In the genomic region with DNA sequence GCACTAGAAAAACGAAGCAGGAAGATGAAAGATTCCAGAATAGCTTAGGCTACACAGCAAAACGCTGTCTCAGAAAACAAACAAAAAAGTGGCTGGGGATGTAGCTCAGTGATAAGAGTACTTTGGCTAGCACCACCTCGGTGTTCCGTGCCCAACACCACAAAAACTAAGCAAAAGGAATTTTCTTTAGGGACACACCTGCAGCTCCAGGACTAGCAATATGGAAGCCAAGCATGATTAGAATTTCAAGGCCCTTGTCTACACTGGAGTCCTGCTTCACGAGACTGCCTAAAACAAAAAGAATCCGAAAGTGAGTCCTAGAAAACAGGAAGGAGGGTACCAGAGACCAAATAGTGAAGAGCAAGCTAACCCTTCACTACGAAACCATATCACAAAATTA, we compare ENCODE assay signal across 8 mouse cellular contexts. TPM values are rescaled to one million over a fixed set of nuclear protein-coding genes. Genes with fewer than 3 reads are reported as not detected.
A peak's percentile ranks its signal among the peaks of the same experiment; 100 is the strongest.
DNase-seq lines count a peak whose midpoint lies in the region; ATAC-seq and TF ChIP-seq lines count a peak whose summit lies in the region.

No protein-coding gene starts in this region.

- peak overlapping the region; percentile 90 for H3K27ac ChIP-seq in heart, embryonic 10.5 days
- H3K27ac ChIP-seq in ES-Bruce4 (ENCODE audit: insufficient read depth, low read length): peak overlapping the region; percentile 77
- peak overlapping the region; percentile 60 for H3K27ac ChIP-seq in forebrain, embryonic 16.5 days (ENCODE audit: low read length)
- H3K27ac ChIP-seq in liver, embryonic 14.5 days: peak overlapping the region; percentile 94
- peak overlapping the region; percentile 97 for H3K27ac ChIP-seq in stomach, embryonic 15.5 days

- intact Hi-C loops in heart, postnatal 25 days (cut with DNase I): loop anchor here (2.0 kb wide), 1 partner anchor 24 kb away; no protein-coding TSS in a partner anchor

- H3K4me2 ChIP-seq in forebrain, embryonic 16.5 days (ENCODE audit: low read length): peak overlapping the region; percentile 75
- H3K4me2 ChIP-seq in liver, embryonic 14.5 days (ENCODE audit: low read depth): peak overlapping the region; percentile 74
- H3K4me2 ChIP-seq in stomach, embryonic 15.5 days: peak overlapping the region; percentile 60

- H3K4me3 ChIP-seq in heart, embryonic 10.5 days: peak overlapping the region; percentile 74
- H3K4me3 ChIP-seq in ES-Bruce4 (ENCODE audit: low read depth, low read length): peak overlapping the region; percentile 46
- H3K4me3 ChIP-seq in forebrain, embryonic 16.5 days (replicated peaks; ENCODE audit: low read length): peak overlapping the region; percentile 66
- H3K4me3 ChIP-seq in liver, embryonic 14.5 days (ENCODE audit: insufficient read depth in 1 of 2, low read depth in 2 of 2, low read length in 2 of 2): peak overlapping the region; percentile 62 to 67
- peak overlapping the region; percentile 88 for H3K4me3 ChIP-seq in stomach, embryonic 15.5 days (replicated peaks)

- H3K27me3 ChIP-seq in heart, embryonic 10.5 days (ENCODE audit: insufficient read depth, poor library complexity, severe bottlenecking): no peaks in the 10 kb centered on the region
- no peaks in the 10 kb centered on the region for H3K27me3 ChIP-seq in ES-Bruce4 (ENCODE audit: control insufficient read depth, insufficient read depth, low read length, poor library complexity, severe bottlenecking)
- H3K27me3 ChIP-seq in forebrain, embryonic 16.5 days (replicated peaks; ENCODE audit: control insufficient read depth, insufficient read depth, low read length): no peaks in the 10 kb centered on the region
- no peaks in the 10 kb centered on the region for H3K27me3 ChIP-seq in liver, embryonic 14.5 days (ENCODE audit: control insufficient read depth, insufficient read depth, low read length)
- no peaks in the 10 kb centered on the region for H3K27me3 ChIP-seq in stomach, embryonic 15.5 days (replicated peaks)

- DNase-seq in heart, embryonic 10.5 days (ENCODE audit: low spot score): no peak
- DNase-seq in heart, postnatal 25 days (ENCODE audit: low spot score): no peak
- no peak for DNase-seq in liver, embryonic 14.5 days (ENCODE audit: low read depth in 3 of 3, low spot score in 3 of 3)
- DNase-seq in frontal cortex, postnatal 36 days (ENCODE audit: low spot score in 2 of 2): no peak
- DNase-seq in adrenal gland, postnatal 36 days: no peak

- TF ChIP-seq POLR2A in ES-Bruce4 (IDR thresholded peaks at IDR 0.05; ENCODE audit: insufficient read depth, low read length): no peak

- TF ChIP-seq CTCF in ES-Bruce4 (IDR thresholded peaks at IDR 0.05; ENCODE audit: low read depth, low read length): no peak
- no peak for TF ChIP-seq CTCF in liver, embryonic 14.5 days (IDR thresholded peaks at IDR 0.05; ENCODE audit: low read depth)

- H3K4me1 ChIP-seq in heart, embryonic 10.5 days: peaks cover 11% of the 10 kb centered on the region; the same call in 1 of the 2 replicates
- H3K4me1 ChIP-seq in ES-Bruce4 (ENCODE audit: control insufficient read depth, insufficient read depth, low read length): peaks cover 2% of the 10 kb centered on the region
- peaks cover 11% of the 10 kb centered on the region for H3K4me1 ChIP-seq in forebrain, embryonic 16.5 days (replicated peaks; ENCODE audit: control insufficient read depth, insufficient read depth, low read length)
- peaks cover 9 to 18% of the 10 kb centered on the region in 2 experiments; a peak in 3 of 4 replicates for H3K4me1 ChIP-seq in liver, embryonic 14.5 days (replicated peaks; ENCODE audit: control insufficient read depth in 2 of 2, insufficient read depth in 2 of 2, low read length in 1 of 2)
- H3K4me1 ChIP-seq in stomach, embryonic 15.5 days: peaks cover 13% of the 10 kb centered on the region; the same call in 1 of the 2 replicates

- WGBS in heart, embryonic 10.5 days: 24% methylated on average over 7 of the region's 7 CpGs
- 39% methylated on average over 7 of the region's 7 CpGs for WGBS in forebrain, embryonic 16.5 days
- WGBS in liver, embryonic 14.5 days (ENCODE audit: insufficient replicate concordance): 7% methylated on average over 7 of the region's 7 CpGs
- WGBS in stomach, embryonic 15.5 days: 21% methylated on average over 7 of the region's 7 CpGs

- peaks cover 13% of the 10 kb centered on the region for H3K36me3 ChIP-seq in heart, embryonic 10.5 days
- H3K36me3 ChIP-seq in ES-Bruce4 (ENCODE audit: control insufficient read depth, insufficient read depth, low read length, poor library complexity, severe bottlenecking): peaks cover 3% of the 10 kb centered on the region
- H3K36me3 ChIP-seq in forebrain, embryonic 16.5 days (ENCODE audit: control insufficient read depth, insufficient read depth): no peaks in the 10 kb centered on the region
- H3K36me3 ChIP-seq in liver, embryonic 14.5 days (replicated peaks; ENCODE audit: control insufficient read depth, insufficient read depth, low read depth): peaks cover 16% of the 10 kb centered on the region
- peaks cover 8% of the 10 kb centered on the region for H3K36me3 ChIP-seq in stomach, embryonic 15.5 days

- TF ChIP-seq EP300 in ES-Bruce4 (IDR thresholded peaks at IDR 0.05; ENCODE audit: insufficient read depth, low read depth, low read length): no peak
- TF ChIP-seq EP300 in liver, embryonic 14.5 days (IDR thresholded peaks at IDR 0.05; ENCODE audit: low read depth): no peak

- H3K9me3 ChIP-seq in heart, embryonic 10.5 days: no peaks in the 10 kb centered on the region
- H3K9me3 ChIP-seq in ES-Bruce4 (replicated peaks; ENCODE audit: control insufficient read depth, insufficient read depth, low read length, poor library complexity, severe bottlenecking): no peaks in the 10 kb centered on the region
- H3K9me3 ChIP-seq in forebrain, embryonic 16.5 days (ENCODE audit: control insufficient read depth, low read length): no peaks in the 10 kb centered on the region
- no peaks in the 10 kb centered on the region for H3K9me3 ChIP-seq in liver, embryonic 14.5 days (ENCODE audit: control insufficient read depth, low read length)
- H3K9me3 ChIP-seq in stomach, embryonic 15.5 days: no peaks in the 10 kb centered on the region

- no peak for ATAC-seq in forebrain, embryonic 16.5 days
- ATAC-seq in liver, embryonic 14.5 days (ENCODE audit: insufficient read depth): no peak
- ATAC-seq in stomach, embryonic 15.5 days (ENCODE audit: insufficient read depth, low FRiP score, low read depth): no peak

- H3K9ac ChIP-seq in ES-Bruce4 (ENCODE audit: low read depth, poor library complexity, severe bottlenecking): peak overlapping the region; percentile 62
- H3K9ac ChIP-seq in forebrain, embryonic 16.5 days (replicated peaks; ENCODE audit: low read depth, low read length): no peak overlapping the region
- H3K9ac ChIP-seq in liver, embryonic 14.5 days (replicated peaks): peak overlapping the region; percentile 82
- H3K9ac ChIP-seq in stomach, embryonic 15.5 days: no peak overlapping the region

RNA-seq across cellular contexts. Expression of a gene that starts 1.0 kb away (rescaled TPM):
- 19.0 and 23.8 TPM in 2 replicates for polyA plus RNA-seq in heart, embryonic 10.5 days (2016; fragmentation: Nextera tagmentation; extraction: Ambion mirVana)
- total RNA-seq in heart, postnatal 25 days (2021): 1 to 10 TPM; 6.4 to 8.0 TPM
- polyA plus RNA-seq in ES-Bruce4 (2011; ENCODE audit: insufficient read depth, insufficient read length, low read depth, missing spikeins): 10.9 and 11.8 TPM in 2 replicates
- 11.6 and 14.8 TPM in 2 replicates for polyA plus RNA-seq in forebrain, embryonic 16.5 days (2015; fragmentation: Nextera tagmentation; extraction: Ambion mirVana)
- 22.6 and 24.0 TPM in 2 replicates for polyA plus RNA-seq in liver, embryonic 14.5 days (2012; rRNA removed)
- polyA plus RNA-seq in liver, embryonic 14.5 days (2014; fragmentation: Nextera tagmentation; extraction: Ambion mirVana): 22.5 and 25.3 TPM in 2 replicates
- polyA plus RNA-seq in stomach, embryonic 15.5 days (2015; fragmentation: Nextera tagmentation; extraction: Ambion mirVana): 29.3 and 35.1 TPM in 2 replicates
- total RNA-seq in adrenal gland, postnatal 36 days (2021): 10 to 100 TPM; 15.9 to 16.3 TPM

RNA-seq across cellular contexts. Expression of a gene that starts 14.1 kb away (rescaled TPM):
- polyA plus RNA-seq in heart, embryonic 10.5 days (2016; fragmentation: Nextera tagmentation; extraction: Ambion mirVana): 34.8 and 38.9 TPM in 2 replicates
- total RNA-seq in heart, postnatal 25 days (2021): 10 to 100 TPM in 1 of 2 experiments, 1 to 10 TPM in 1; 7.9 to 13.0 TPM
- 8.0 and 8.9 TPM in 2 replicates for polyA plus RNA-seq in ES-Bruce4 (2011; ENCODE audit: insufficient read depth, insufficient read length, low read depth, missing spikeins)
- polyA plus RNA-seq in forebrain, embryonic 16.5 days (2015; fragmentation: Nextera tagmentation; extraction: Ambion mirVana): 6.5 and 7.0 TPM in 2 replicates
- 9.9 and 13.5 TPM in 2 replicates for polyA plus RNA-seq in liver, embryonic 14.5 days (2012; rRNA removed)
- polyA plus RNA-seq in liver, embryonic 14.5 days (2014; fragmentation: Nextera tagmentation; extraction: Ambion mirVana): 19.7 and 20.3 TPM in 2 replicates
- polyA plus RNA-seq in stomach, embryonic 15.5 days (2015; fragmentation: Nextera tagmentation; extraction: Ambion mirVana): 35.3 and 36.7 TPM in 2 replicates
- 10 to 100 TPM; 30.0 to 38.4 TPM for total RNA-seq in adrenal gland, postnatal 36 days (2021)

RNA-seq across cellular contexts. Expression of a gene that starts 24.8 kb away (rescaled TPM):
- 88.8 and 94.6 TPM in 2 replicates for polyA plus RNA-seq in heart, embryonic 10.5 days (2016; fragmentation: Nextera tagmentation; extraction: Ambion mirVana)
- 10 to 100 TPM; 30.1 to 30.5 TPM for total RNA-seq in heart, postnatal 25 days (2021)
- 44.1 and 44.3 TPM in 2 replicates for polyA plus RNA-seq in ES-Bruce4 (2011; ENCODE audit: insufficient read depth, insufficient read length, low read depth, missing spikeins)
- 14.9 and 16.8 TPM in 2 replicates for polyA plus RNA-seq in forebrain, embryonic 16.5 days (2015; fragmentation: Nextera tagmentation; extraction: Ambion mirVana)
- 673 and 878 TPM in 2 replicates for polyA plus RNA-seq in liver, embryonic 14.5 days (2012; rRNA removed)
- polyA plus RNA-seq in liver, embryonic 14.5 days (2014; fragmentation: Nextera tagmentation; extraction: Ambion mirVana): 1,114 and 1,162 TPM in 2 replicates
- 86.6 and 133 TPM in 2 replicates for polyA plus RNA-seq in stomach, embryonic 15.5 days (2015; fragmentation: Nextera tagmentation; extraction: Ambion mirVana)
- 10 to 100 TPM; 42.4 to 45.6 TPM for total RNA-seq in adrenal gland, postnatal 36 days (2021)

RNA-seq across cellular contexts. Expression of a gene that starts 25.1 kb away (rescaled TPM):
- polyA plus RNA-seq in heart, embryonic 10.5 days (2016; fragmentation: Nextera tagmentation; extraction: Ambion mirVana): 0.40 and 0.46 TPM in 2 replicates
- under 1 TPM; 0.08 to 0.42 TPM for total RNA-seq in heart, postnatal 25 days (2021)
- polyA plus RNA-seq in ES-Bruce4 (2011; ENCODE audit: insufficient read depth, insufficient read length, low read depth, missing spikeins): 6.0 and 7.3 TPM in 2 replicates
- polyA plus RNA-seq in forebrain, embryonic 16.5 days (2015; fragmentation: Nextera tagmentation; extraction: Ambion mirVana): 2.3 and 2.5 TPM in 2 replicates
- 0.06 TPM in 2 replicates for polyA plus RNA-seq in liver, embryonic 14.5 days (2012; rRNA removed)
- 0.05 and 0.06 TPM in 2 replicates for polyA plus RNA-seq in liver, embryonic 14.5 days (2014; fragmentation: Nextera tagmentation; extraction: Ambion mirVana)
- polyA plus RNA-seq in stomach, embryonic 15.5 days (2015; fragmentation: Nextera tagmentation; extraction: Ambion mirVana): 0.45 and 0.58 TPM in 2 replicates
- under 1 TPM; 0.59 to 0.83 TPM for total RNA-seq in adrenal gland, postnatal 36 days (2021)

RNA-seq across cellular contexts. Expression of a gene that starts 26.5 kb away (rescaled TPM):
- 2.4 and 2.8 TPM in 2 replicates for polyA plus RNA-seq in heart, embryonic 10.5 days (2016; fragmentation: Nextera tagmentation; extraction: Ambion mirVana)
- total RNA-seq in heart, postnatal 25 days (2021): 1 to 10 TPM; 1.2 to 1.6 TPM
- polyA plus RNA-seq in ES-Bruce4 (2011; ENCODE audit: insufficient read depth, insufficient read length, low read depth, missing spikeins): 4.2 and 5.7 TPM in 2 replicates
- polyA plus RNA-seq in forebrain, embryonic 16.5 days (2015; fragmentation: Nextera tagmentation; extraction: Ambion mirVana): 1.1 and 1.3 TPM in 2 replicates
- polyA plus RNA-seq in liver, embryonic 14.5 days (2012; rRNA removed): 0.55 and 0.73 TPM in 2 replicates
- polyA plus RNA-seq in liver, embryonic 14.5 days (2014; fragmentation: Nextera tagmentation; extraction: Ambion mirVana): 0.23 and 0.29 TPM in 2 replicates
- polyA plus RNA-seq in stomach, embryonic 15.5 days (2015; fragmentation: Nextera tagmentation; extraction: Ambion mirVana): 3.1 and 3.5 TPM in 2 replicates
- total RNA-seq in adrenal gland, postnatal 36 days (2021): 1 to 10 TPM; 2.1 to 3.2 TPM

Comparison
In these comparisons a context has a peak if more than half of its experiments do, and no peak if none do; other contexts are left out.
1. H3K9ac ChIP-seq: peak in ES-Bruce4 (single experiment) and liver, embryonic 14.5 days (single experiment); none in forebrain, embryonic 16.5 days (single experiment) and stomach, embryonic 15.5 days (single experiment).
2. Peak in every context shown above with its lines, with median percentiles within 50 percentile points of each other: H3K27ac ChIP-seq, H3K4me3 ChIP-seq and H3K4me2 ChIP-seq.